Mouse (Mus musculus): ENCODE measurements at regions not wholly inside any gene's neighbourhood (a gene's known extent, or its start where the extent isn't known, plus 50 kb on each side); places are given as distances from the start of the nearest gene placed in this dataset.

- H3K4me2 ChIP-seq, result no peak overlapping the region
- ATAC-seq (replicated peaks; ENCODE audit: low FRiP score) (no peak), DNase-seq (ENCODE audit: low spot score) (no peak)
- H3K36me3 ChIP-seq (ENCODE audit: control insufficient read depth, insufficient read depth, low read length), result no peaks in the 10 kb centered on the region
- WGBS, result 74% methylated on average over 2 of the region's 2 CpGs
- no peaks in the 10 kb centered on the region; the same call in 1 of the 2 replicates for H3K4me1 ChIP-seq (replicated peaks; ENCODE audit: control insufficient read depth, insufficient read depth, low read length)
- no peaks in the 10 kb centered on the region for H3K9me3 ChIP-seq (ENCODE audit: control insufficient read depth, low read length)
- no peaks in the 10 kb centered on the region for H3K27me3 ChIP-seq (replicated peaks; ENCODE audit: control insufficient read depth, insufficient read depth, low read length)
- H3K9ac ChIP-seq (ENCODE audit: low read depth, low read length), result no peak overlapping the region
- no peak overlapping the region for H3K4me3 ChIP-seq (ENCODE audit: low read depth, low read length)
- H3K27ac ChIP-seq (ENCODE audit: low read depth, low read length), result no peak overlapping the region
These were observed 61.9 kb upstream of the Znrf2 start for GRCm38 (mm10) chr6:54754810-54755209.

- H3K9me3 ChIP-seq (ENCODE audit: control insufficient read depth, low read length), result no peaks in the 10 kb centered on the region
- no peak for ATAC-seq (replicated peaks; ENCODE audit: low FRiP score)
- no peak for DNase-seq (ENCODE audit: low spot score)
- H3K27ac ChIP-seq (ENCODE audit: low read depth, low read length), result no peak overlapping the region
- H3K4me1 ChIP-seq (replicated peaks; ENCODE audit: control insufficient read depth, insufficient read depth, low read length), result peaks cover 4% of the 10 kb centered on the region
- WGBS, result 64% methylated on average over 5 of the region's 5 CpGs
- no peak overlapping the region for H3K9ac ChIP-seq (ENCODE audit: low read depth, low read length)
- H3K27me3 ChIP-seq (replicated peaks; ENCODE audit: control insufficient read depth, insufficient read depth, low read length), result no peaks in the 10 kb centered on the region; the same call in 1 of the 2 replicates
- H3K4me2 ChIP-seq, result no peak overlapping the region
- no peaks in the 10 kb centered on the region for H3K36me3 ChIP-seq (ENCODE audit: control insufficient read depth, insufficient read depth, low read length)
- no peak overlapping the region for H3K4me3 ChIP-seq (ENCODE audit: low read depth, low read length)
These were observed 59.2 kb upstream of the Znrf2 start for GRCm38 (mm10) chr6:54757511-54757911.

GRCm38 (mm10) chr6:54758112-54758511 is 58.6 kb upstream of the Znrf2 start:
- no peaks in the 10 kb centered on the region for H3K9me3 ChIP-seq (ENCODE audit: control insufficient read depth, low read length)
- no peak overlapping the region for H3K4me3 ChIP-seq (ENCODE audit: low read depth, low read length)
- peaks cover 4% of the 10 kb centered on the region for H3K4me1 ChIP-seq (replicated peaks; ENCODE audit: control insufficient read depth, insufficient read depth, low read length)
- ATAC-seq (replicated peaks; ENCODE audit: low FRiP score) (no peak), DNase-seq (ENCODE audit: low spot score) (no peak)
- 53% methylated on average over 2 of the region's 2 CpGs for WGBS
- H3K36me3 ChIP-seq (ENCODE audit: control insufficient read depth, insufficient read depth, low read length), result no peaks in the 10 kb centered on the region
- no peak overlapping the region for H3K27ac ChIP-seq (ENCODE audit: low read depth, low read length)
- H3K27me3 ChIP-seq (replicated peaks; ENCODE audit: control insufficient read depth, insufficient read depth, low read length), result no peaks in the 10 kb centered on the region; the same call in 1 of the 2 replicates
- no peak overlapping the region for H3K4me2 ChIP-seq
- no peak overlapping the region for H3K9ac ChIP-seq (ENCODE audit: low read depth, low read length)

- DNase-seq (ENCODE audit: low spot score) (no peak), ATAC-seq (replicated peaks; ENCODE audit: low FRiP score) (no peak)
- no peak overlapping the region for H3K9ac ChIP-seq (ENCODE audit: low read depth, low read length)
- no peak overlapping the region for H3K4me3 ChIP-seq (ENCODE audit: low read depth, low read length)
- no peaks in the 10 kb centered on the region for H3K9me3 ChIP-seq (ENCODE audit: control insufficient read depth, low read length)
- H3K36me3 ChIP-seq (ENCODE audit: control insufficient read depth, insufficient read depth, low read length), result no peaks in the 10 kb centered on the region
- H3K4me2 ChIP-seq, result no peak overlapping the region
- 55% methylated on average over 8 of the region's 8 CpGs for WGBS
- no peaks in the 10 kb centered on the region; the same call in 1 of the 2 replicates for H3K27me3 ChIP-seq (replicated peaks; ENCODE audit: control insufficient read depth, insufficient read depth, low read length)
- peaks cover 4% of the 10 kb centered on the region for H3K4me1 ChIP-seq (replicated peaks; ENCODE audit: control insufficient read depth, insufficient read depth, low read length)
- no peak overlapping the region for H3K27ac ChIP-seq (ENCODE audit: low read depth, low read length)
These were observed 57.5 kb upstream of the Znrf2 start for GRCm38 (mm10) chr6:54759263-54759662.

- Histone ChIP-seq H3K27me3 (replicated peaks; ENCODE audit: control insufficient read depth, insufficient read depth, low read length) (no peaks in the 10 kb centered on the region; the same call in 1 of the 2 replicates), H3K4me3 (ENCODE audit: low read depth, low read length) (peak overlapping the region; percentile 24; the same call in 1 of the 2 replicates), H3K4me1 (replicated peaks; ENCODE audit: control insufficient read depth, insufficient read depth, low read length) (peaks cover 4% of the 10 kb centered on the region), H3K9ac (ENCODE audit: low read depth, low read length) (no peak overlapping the region), H3K9me3 (ENCODE audit: control insufficient read depth, low read length) (no peaks in the 10 kb centered on the region), H3K4me2 (peak overlapping the region; percentile 53), H3K27ac (ENCODE audit: low read depth, low read length) (no peak overlapping the region), H3K36me3 (ENCODE audit: control insufficient read depth, insufficient read depth, low read length) (no peaks in the 10 kb centered on the region)
- DNase-seq (ENCODE audit: low spot score), result no peak
- ATAC-seq (replicated peaks; ENCODE audit: low FRiP score), result no peak
- WGBS, result 8% methylated on average over 11 of the region's 11 CpGs
These were observed 56.7 kb upstream of the Znrf2 start for GRCm38 (mm10) chr6:54759942-54760498.

- Histone ChIP-seq H3K27me3 (replicated peaks; ENCODE audit: control insufficient read depth, insufficient read depth, low read length) (no peaks in the 10 kb centered on the region; the same call in 1 of the 2 replicates), H3K9me3 (ENCODE audit: control insufficient read depth, low read length) (no peaks in the 10 kb centered on the region), H3K4me2 (no peak overlapping the region), H3K4me3 (ENCODE audit: low read depth, low read length) (no peak overlapping the region), H3K36me3 (ENCODE audit: control insufficient read depth, insufficient read depth, low read length) (no peaks in the 10 kb centered on the region), H3K9ac (ENCODE audit: low read depth, low read length) (no peak overlapping the region), H3K27ac (ENCODE audit: low read depth, low read length) (no peak overlapping the region), H3K4me1 (replicated peaks; ENCODE audit: control insufficient read depth, insufficient read depth, low read length) (peaks cover 4% of the 10 kb centered on the region)
- 54% methylated on average over 2 of the region's 2 CpGs for WGBS
- ATAC-seq (replicated peaks; ENCODE audit: low FRiP score) (no peak), DNase-seq (ENCODE audit: low spot score) (no peak)
These were observed 56.2 kb upstream of the Znrf2 start for GRCm38 (mm10) chr6:54760541-54760940.

- Histone ChIP-seq H3K27ac (ENCODE audit: low read depth, low read length) (no peak overlapping the region), H3K9me3 (ENCODE audit: control insufficient read depth, low read length) (no peaks in the 10 kb centered on the region), H3K4me3 (ENCODE audit: low read depth, low read length) (no peak overlapping the region), H3K9ac (ENCODE audit: low read depth, low read length) (no peak overlapping the region), H3K4me2 (no peak overlapping the region), H3K36me3 (ENCODE audit: control insufficient read depth, insufficient read depth, low read length) (no peaks in the 10 kb centered on the region), H3K4me1 (replicated peaks; ENCODE audit: control insufficient read depth, insufficient read depth, low read length) (peaks cover 4% of the 10 kb centered on the region), H3K27me3 (replicated peaks; ENCODE audit: control insufficient read depth, insufficient read depth, low read length) (no peaks in the 10 kb centered on the region; the same call in 1 of the 2 replicates)
- WGBS, result 49% methylated on average over 5 of the region's 5 CpGs
- ATAC-seq (replicated peaks; ENCODE audit: low FRiP score) (no peak), DNase-seq (ENCODE audit: low spot score) (no peak)
These were observed 54.7 kb upstream of the Znrf2 start for GRCm38 (mm10) chr6:54762021-54762420.

- Histone ChIP-seq H3K9ac (ENCODE audit: low read depth, low read length) (no peak overlapping the region), H3K4me3 (ENCODE audit: low read depth, low read length) (no peak overlapping the region), H3K27ac (ENCODE audit: low read depth, low read length) (no peak overlapping the region), H3K36me3 (ENCODE audit: control insufficient read depth, insufficient read depth, low read length) (no peaks in the 10 kb centered on the region), H3K4me1 (replicated peaks; ENCODE audit: control insufficient read depth, insufficient read depth, low read length) (peaks cover 4% of the 10 kb centered on the region), H3K9me3 (ENCODE audit: control insufficient read depth, low read length) (no peaks in the 10 kb centered on the region), H3K4me2 (no peak overlapping the region), H3K27me3 (replicated peaks; ENCODE audit: control insufficient read depth, insufficient read depth, low read length) (no peaks in the 10 kb centered on the region; the same call in 1 of the 2 replicates)
- DNase-seq (ENCODE audit: low spot score) (no peak), ATAC-seq (replicated peaks; ENCODE audit: low FRiP score) (no peak)
- WGBS, result 17% methylated on average over 5 of the region's 5 CpGs
These were observed 54.2 kb upstream of the Znrf2 start for GRCm38 (mm10) chr6:54762499-54762898.

GRCm38 (mm10) chr6:54763669-54764068 is 53.0 kb upstream of the Znrf2 start:
- peaks cover 4% of the 10 kb centered on the region for H3K4me1 ChIP-seq (replicated peaks; ENCODE audit: control insufficient read depth, insufficient read depth, low read length)
- H3K9me3 ChIP-seq (ENCODE audit: control insufficient read depth, low read length), result no peaks in the 10 kb centered on the region
- ATAC-seq (replicated peaks; ENCODE audit: low FRiP score) (no peak), DNase-seq (ENCODE audit: low spot score) (no peak)
- H3K9ac ChIP-seq (ENCODE audit: low read depth, low read length), result no peak overlapping the region
- no peaks in the 10 kb centered on the region; the same call in 1 of the 2 replicates for H3K27me3 ChIP-seq (replicated peaks; ENCODE audit: control insufficient read depth, insufficient read depth, low read length)
- no peaks in the 10 kb centered on the region for H3K36me3 ChIP-seq (ENCODE audit: control insufficient read depth, insufficient read depth, low read length)
- H3K4me2 ChIP-seq, result no peak overlapping the region
- H3K27ac ChIP-seq (ENCODE audit: low read depth, low read length), result no peak overlapping the region
- WGBS, result 94% methylated on average over 4 of the region's 4 CpGs
- no peak overlapping the region for H3K4me3 ChIP-seq (ENCODE audit: low read depth, low read length)

Data from liver, embryonic 11.5 days (tissue).